Mouse (Mus musculus) CD4-positive helper T cell, adult 2 months (primary cell): ENCODE measurements around the gene Ebf1.

Experiments
- DNase-seq: peaks from one replicate; pipeline ENCODE4 v3.0.0-alpha.2; 2012; ENCODE audit warnings: low read depth, missing footprints, low spot score

Gene Ebf1

DNA sequence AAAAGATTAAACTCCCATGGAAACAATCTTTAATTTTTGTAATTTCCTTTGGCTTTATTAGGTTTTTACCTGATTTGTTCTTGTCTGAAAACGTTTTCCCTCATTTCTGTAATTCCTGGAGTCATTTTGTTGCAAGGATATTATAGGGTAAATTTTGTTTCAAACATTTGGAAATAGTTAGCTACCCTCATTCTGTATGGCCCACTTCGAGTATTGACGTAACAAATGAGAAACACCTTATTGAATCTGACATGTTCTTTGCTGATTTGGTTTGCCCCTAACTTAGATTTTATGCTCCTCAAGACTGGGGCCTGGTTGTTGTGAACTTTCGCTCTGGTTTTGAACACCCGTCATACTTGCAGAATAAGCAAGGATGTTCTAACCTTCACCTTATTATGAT is 120.9 kb downstream of the Ebf1 start:
- DNase-seq: no peak

- no peak for DNase-seq
Measured at GRCm38 (mm10) chr11:44738820-44739219, 121.7 kb downstream of the Ebf1 start.

- no peak for DNase-seq
Measured at GRCm38 (mm10) chr11:44740278-44741041, 123.3 kb downstream of the Ebf1 start.

- no peak for DNase-seq
Measured at GRCm38 (mm10) chr11:44741042-44741491, 124.0 kb downstream of the Ebf1 start.

GRCm38 (mm10) chr11:44744446-44744845 is 127.3 kb downstream of the Ebf1 start:
- no peak for DNase-seq

GRCm38 (mm10) chr11:44745946-44746345 is 128.8 kb downstream of the Ebf1 start:
- no peak for DNase-seq

- no peak for DNase-seq
Measured at GRCm38 (mm10) chr11:44746731-44747130, 129.6 kb downstream of the Ebf1 start.

- DNase-seq: no peak
Measured at GRCm38 (mm10) chr11:44749309-44749708, 132.2 kb downstream of the Ebf1 start.

GRCm38 (mm10) chr11:44754336-44754735 is 137.2 kb downstream of the Ebf1 start:
- DNase-seq: no peak

GRCm38 (mm10) chr11:44756321-44756720 is 139.2 kb downstream of the Ebf1 start:
- DNase-seq: no peak

DNA sequence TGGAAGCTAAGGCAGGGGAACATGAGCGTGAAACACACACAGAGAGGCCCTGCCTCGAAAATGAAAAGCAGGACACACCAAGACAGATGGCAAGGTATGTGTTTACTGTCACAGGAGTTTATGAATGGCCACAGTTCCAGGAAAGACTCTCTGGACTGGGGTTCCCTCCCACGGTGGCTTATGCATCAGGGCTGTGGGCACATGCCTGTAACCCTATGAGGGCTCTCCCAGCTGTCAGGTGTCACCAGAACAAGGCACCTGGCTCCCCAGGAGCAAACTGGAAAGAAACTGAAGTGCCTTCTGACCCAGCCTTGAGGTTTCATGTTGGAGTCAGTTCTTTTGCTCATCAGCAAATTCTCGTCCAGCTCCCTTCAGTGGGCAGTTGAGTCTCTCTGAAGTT is 141.7 kb downstream of the Ebf1 start:
- DNase-seq: no peak

DNA sequence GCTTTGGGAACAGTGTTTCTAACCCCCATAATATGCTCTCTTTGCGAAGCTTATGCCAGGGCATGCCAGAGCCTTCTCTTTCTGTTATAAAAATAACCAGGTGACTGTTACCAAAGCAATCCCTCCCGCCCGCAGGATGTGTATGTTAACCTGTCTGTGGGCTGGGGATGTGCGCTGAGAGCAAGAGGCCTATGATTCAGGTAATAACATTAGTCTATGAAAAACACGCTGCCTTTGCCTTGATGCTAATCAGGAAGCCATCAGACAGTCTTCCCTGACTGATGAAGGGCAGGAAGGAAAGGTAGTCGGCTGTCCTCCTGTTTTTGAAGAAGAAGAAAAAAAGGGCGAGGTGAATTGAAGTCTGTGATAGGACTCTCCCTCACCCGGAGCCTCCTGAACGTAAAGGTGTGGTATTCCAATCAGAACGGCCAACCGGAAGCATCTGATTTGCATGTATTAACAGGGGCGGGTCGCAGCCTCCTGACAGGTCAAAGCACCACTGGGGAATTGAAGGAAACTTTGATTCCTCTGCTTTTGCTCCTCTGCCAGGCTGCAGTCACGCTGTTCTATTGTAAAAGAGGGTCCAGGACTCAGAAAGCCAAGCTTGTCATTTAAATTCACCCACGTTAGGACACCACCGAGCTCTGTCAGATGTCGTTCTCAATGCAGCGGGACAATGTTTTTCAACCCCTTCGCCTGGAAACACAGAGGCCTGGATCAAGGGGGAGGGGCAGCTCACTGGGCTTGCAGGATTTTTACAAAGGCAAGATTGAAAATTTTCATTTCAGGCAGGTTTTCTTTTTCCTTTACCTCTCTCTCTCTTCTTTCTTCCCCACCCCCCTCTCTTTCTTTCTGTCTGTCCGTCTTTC is 144.2 kb downstream of the Ebf1 start:
- DNase-seq: no peak

GRCm38 (mm10) chr11:44763992-44764835 is 147.1 kb downstream of the Ebf1 start:
- no peak for DNase-seq

- DNase-seq: no peak
Measured at GRCm38 (mm10) chr11:44764988-44765387, 147.9 kb downstream of the Ebf1 start.

- no peak for DNase-seq
Measured at GRCm38 (mm10) chr11:44766246-44766645, 149.1 kb downstream of the Ebf1 start.

GRCm38 (mm10) chr11:44767322-44767721 is 150.2 kb downstream of the Ebf1 start:
- no peak for DNase-seq

- no peak for DNase-seq
Measured at GRCm38 (mm10) chr11:44768346-44768745, 151.2 kb downstream of the Ebf1 start.

DNA sequence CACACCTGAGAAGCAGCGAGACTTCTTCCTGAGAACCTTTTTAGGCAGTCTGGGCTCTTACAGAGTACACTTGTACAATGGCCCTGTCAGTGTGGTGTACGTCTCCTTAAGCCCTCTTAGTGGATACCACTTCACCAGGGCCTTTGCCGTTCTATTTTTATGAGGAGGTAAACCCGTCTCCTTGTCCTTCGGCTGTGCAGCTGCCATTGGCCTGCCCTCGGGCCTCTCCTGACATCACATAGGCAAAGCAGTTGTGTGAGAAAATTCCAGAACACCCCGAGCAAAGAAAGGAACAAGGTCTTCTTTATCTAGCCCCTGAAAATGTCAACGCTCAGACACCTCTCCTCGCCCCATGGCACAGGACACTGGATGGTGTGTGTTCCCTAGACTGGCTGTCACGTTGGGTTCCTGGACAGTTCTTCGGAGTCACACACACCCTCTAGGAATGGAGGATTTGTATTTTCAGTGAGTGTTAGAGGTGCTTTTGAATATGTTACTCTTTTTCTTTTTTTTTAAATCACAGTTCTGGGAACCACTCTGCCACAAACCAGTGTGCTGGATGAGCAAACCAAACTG is 154.0 kb downstream of the Ebf1 start:
- DNase-seq: no peak

GRCm38 (mm10) chr11:44774411-44774810 is 157.3 kb downstream of the Ebf1 start:
- DNase-seq: peak; percentile 9

- DNase-seq: no peak
Measured at GRCm38 (mm10) chr11:44775549-44775948, 158.4 kb downstream of the Ebf1 start.

GRCm38 (mm10) chr11:44776556-44776955 is 159.4 kb downstream of the Ebf1 start:
- DNase-seq: no peak
